Mouse (Mus musculus): ENCODE data around the gene Ttc27. TPM values are rescaled to one million over a fixed set of nuclear protein-coding genes. Genes with fewer than 3 reads are reported as not detected.

Gene Ttc27
- polyA plus RNA-seq, 1 experiment from 2014 or later = 28.0 TPM

DNA sequence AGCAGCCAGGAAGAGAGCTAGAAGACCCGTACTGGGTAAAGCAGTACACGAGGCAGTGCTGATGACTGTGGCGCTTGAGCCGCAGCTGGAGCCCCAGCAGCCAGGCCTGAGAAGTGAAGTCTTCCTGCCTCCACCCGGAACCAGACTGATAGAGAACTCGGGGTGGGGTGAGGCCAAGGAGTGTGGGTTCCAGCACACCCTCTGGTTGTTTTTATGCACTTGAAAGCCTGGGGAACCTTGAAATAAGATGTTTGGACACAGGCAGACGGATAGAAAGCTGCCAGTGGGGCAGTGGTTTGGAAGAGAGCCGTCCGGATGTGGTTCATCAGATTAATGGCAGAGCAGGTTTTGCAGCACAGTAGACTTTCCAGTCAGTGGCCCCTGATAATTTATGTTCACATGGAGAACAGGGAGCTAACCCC, 51.9 kb downstream of the Ttc27 start:
- H3K4me3 ChIP-seq (ENCODE audit: low read depth, low read length) = no peak overlapping the region
- no peak for ATAC-seq (ENCODE audit: insufficient number of reproducible peaks, insufficient read depth, low FRiP score, low read depth)
- no peaks in the 10 kb centered on the region; the same call in none of the 2 replicates for H3K4me1 ChIP-seq (ENCODE audit: control insufficient read depth, insufficient read depth, low read length)
- 56% methylated on average over 9 of the region's 9 CpGs for WGBS
- no peaks in the 10 kb centered on the region for H3K36me3 ChIP-seq (ENCODE audit: control insufficient read depth, insufficient read depth, low read length)
- no peak overlapping the region for H3K4me2 ChIP-seq (replicated peaks; ENCODE audit: low read depth, low read length)
- no peak overlapping the region for H3K9ac ChIP-seq (replicated peaks; ENCODE audit: low read depth, low read length)
- no peaks in the 10 kb centered on the region for H3K9me3 ChIP-seq (ENCODE audit: control insufficient read depth, low read depth, low read length)
- H3K27ac ChIP-seq (ENCODE audit: low read length) = no peak overlapping the region
- no peaks in the 10 kb centered on the region for H3K27me3 ChIP-seq (ENCODE audit: control insufficient read depth, insufficient read depth, low read length)

GRCm38 (mm10) chr17:74772364-74772763, 54.8 kb downstream of the Ttc27 start:
- Histone ChIP-seq H3K9ac (replicated peaks; ENCODE audit: low read depth, low read length) (no peak overlapping the region), H3K4me2 (replicated peaks; ENCODE audit: low read depth, low read length) (no peak overlapping the region), H3K4me3 (ENCODE audit: low read depth, low read length) (no peak overlapping the region), H3K27ac (ENCODE audit: low read length) (no peak overlapping the region), H3K4me1 (ENCODE audit: control insufficient read depth, insufficient read depth, low read length) (no peaks in the 10 kb centered on the region; the same call in none of the 2 replicates), H3K36me3 (ENCODE audit: control insufficient read depth, insufficient read depth, low read length) (no peaks in the 10 kb centered on the region), H3K27me3 (ENCODE audit: control insufficient read depth, insufficient read depth, low read length) (no peaks in the 10 kb centered on the region), H3K9me3 (ENCODE audit: control insufficient read depth, low read depth, low read length) (no peaks in the 10 kb centered on the region)
- no peak for ATAC-seq (ENCODE audit: insufficient number of reproducible peaks, insufficient read depth, low FRiP score, low read depth)
- 94% methylated on average over 4 of the region's 4 CpGs for WGBS

DNA sequence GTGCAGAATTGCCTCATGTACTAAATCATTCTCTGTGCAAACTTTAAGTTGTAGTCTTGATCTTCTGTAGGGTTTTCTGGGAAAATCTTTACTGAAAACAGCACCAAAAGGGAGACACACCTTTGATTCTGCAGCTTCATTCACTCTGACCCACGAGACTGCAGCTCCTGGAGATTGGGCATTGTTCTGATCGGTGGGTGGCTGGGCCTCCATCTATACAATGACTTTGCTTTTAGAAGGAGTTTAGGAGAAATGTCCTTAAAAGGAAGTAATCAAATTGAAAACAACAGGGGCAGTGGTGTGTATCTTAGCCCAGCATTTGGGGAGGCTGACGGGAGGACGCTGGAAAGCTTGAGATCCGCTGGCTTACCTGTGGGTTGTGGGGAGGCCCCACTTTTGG, 56.0 kb downstream of the Ttc27 start:
- no peak for ATAC-seq (ENCODE audit: insufficient number of reproducible peaks, insufficient read depth, low FRiP score, low read depth)
- WGBS = 78% methylated on average over 5 of the region's 5 CpGs
- H3K27ac ChIP-seq (ENCODE audit: low read length) = no peak overlapping the region

DNA sequence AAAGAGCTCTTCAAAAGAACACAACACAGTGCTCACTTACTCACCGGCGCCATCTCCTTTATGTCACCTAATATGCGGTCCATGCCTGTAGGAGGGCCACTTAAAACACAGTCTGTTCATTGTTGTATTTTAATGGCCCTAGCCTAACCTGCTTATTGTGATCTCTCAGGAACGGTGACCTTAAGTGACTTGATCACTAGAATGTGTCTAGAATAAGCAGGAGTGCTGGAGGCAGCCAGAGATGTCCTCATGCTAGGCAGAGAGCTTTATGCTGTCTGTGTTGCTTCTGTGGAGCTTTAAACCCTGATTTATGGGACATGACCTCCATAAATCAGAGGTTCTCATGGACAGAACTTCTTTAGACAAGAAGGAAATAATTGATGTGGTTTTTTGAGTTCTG, 62.6 kb downstream of the Ttc27 start:
- Histone ChIP-seq H3K36me3 (ENCODE audit: control insufficient read depth, insufficient read depth, low read length) (no peaks in the 10 kb centered on the region), H3K9ac (replicated peaks; ENCODE audit: low read depth, low read length) (no peak overlapping the region), H3K4me2 (replicated peaks; ENCODE audit: low read depth, low read length) (no peak overlapping the region), H3K4me3 (ENCODE audit: low read depth, low read length) (no peak overlapping the region), H3K27me3 (ENCODE audit: control insufficient read depth, insufficient read depth, low read length) (no peaks in the 10 kb centered on the region), H3K27ac (ENCODE audit: low read length) (no peak overlapping the region), H3K4me1 (ENCODE audit: control insufficient read depth, insufficient read depth, low read length) (no peaks in the 10 kb centered on the region), H3K9me3 (ENCODE audit: control insufficient read depth, low read depth, low read length) (no peaks in the 10 kb centered on the region)
- no peak for ATAC-seq (ENCODE audit: insufficient number of reproducible peaks, insufficient read depth, low FRiP score, low read depth)
- 75% methylated on average over 4 of the region's 4 CpGs for WGBS

More for the DNA sequence above, 56.0 kb downstream of the Ttc27 start:
- H3K4me2 ChIP-seq (replicated peaks; ENCODE audit: low read depth, low read length) = no peak overlapping the region
- H3K9me3 ChIP-seq (ENCODE audit: control insufficient read depth, low read depth, low read length) = no peaks in the 10 kb centered on the region
- no peaks in the 10 kb centered on the region for H3K27me3 ChIP-seq (ENCODE audit: control insufficient read depth, insufficient read depth, low read length)
- no peak overlapping the region for H3K9ac ChIP-seq (replicated peaks; ENCODE audit: low read depth, low read length)
- H3K4me3 ChIP-seq (ENCODE audit: low read depth, low read length) = no peak overlapping the region
- H3K36me3 ChIP-seq (ENCODE audit: control insufficient read depth, insufficient read depth, low read length) = no peaks in the 10 kb centered on the region
- H3K4me1 ChIP-seq (ENCODE audit: control insufficient read depth, insufficient read depth, low read length) = no peaks in the 10 kb centered on the region; the same call in none of the 2 replicates

DNA sequence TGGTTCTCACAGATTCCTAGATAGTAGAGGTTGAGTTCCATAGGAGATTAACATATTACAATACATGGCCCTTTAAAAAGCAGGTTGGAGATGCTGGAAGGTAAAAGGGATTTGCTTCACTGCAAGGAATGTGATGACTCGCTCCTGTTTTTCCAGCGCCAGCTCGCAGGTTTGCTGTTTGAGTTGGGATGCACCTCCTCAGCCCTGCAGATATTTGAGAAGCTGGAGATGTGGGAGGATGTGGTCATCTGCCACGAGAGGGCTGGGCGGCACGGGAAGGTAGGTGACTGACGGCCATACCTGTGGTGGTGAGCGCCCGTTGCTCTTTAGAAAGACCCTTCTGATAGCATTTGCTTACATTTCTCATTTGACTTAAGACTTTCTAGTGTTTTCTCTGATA, 63.1 kb downstream of the Ttc27 start:
- WGBS = 64% methylated on average over 9 of the region's 9 CpGs
- ATAC-seq (ENCODE audit: insufficient number of reproducible peaks, insufficient read depth, low FRiP score, low read depth) = no peak

GRCm38 (mm10) chr17:74781911-74782310, 64.4 kb downstream of the Ttc27 start:
- Histone ChIP-seq H3K36me3 (ENCODE audit: control insufficient read depth, insufficient read depth, low read length) (no peaks in the 10 kb centered on the region), H3K9ac (replicated peaks; ENCODE audit: low read depth, low read length) (no peak overlapping the region), H3K27ac (ENCODE audit: low read length) (no peak overlapping the region), H3K4me2 (replicated peaks; ENCODE audit: low read depth, low read length) (no peak overlapping the region), H3K27me3 (ENCODE audit: control insufficient read depth, insufficient read depth, low read length) (no peaks in the 10 kb centered on the region), H3K4me3 (ENCODE audit: low read depth, low read length) (no peak overlapping the region), H3K9me3 (ENCODE audit: control insufficient read depth, low read depth, low read length) (no peaks in the 10 kb centered on the region), H3K4me1 (ENCODE audit: control insufficient read depth, insufficient read depth, low read length) (no peaks in the 10 kb centered on the region)
- ATAC-seq (ENCODE audit: insufficient number of reproducible peaks, insufficient read depth, low FRiP score, low read depth) = no peak

More for the DNA sequence above, 63.1 kb downstream of the Ttc27 start:
- Histone ChIP-seq H3K27me3 (ENCODE audit: control insufficient read depth, insufficient read depth, low read length) (no peaks in the 10 kb centered on the region), H3K4me2 (replicated peaks; ENCODE audit: low read depth, low read length) (no peak overlapping the region), H3K27ac (ENCODE audit: low read length) (no peak overlapping the region), H3K9ac (replicated peaks; ENCODE audit: low read depth, low read length) (no peak overlapping the region), H3K4me1 (ENCODE audit: control insufficient read depth, insufficient read depth, low read length) (no peaks in the 10 kb centered on the region), H3K4me3 (ENCODE audit: low read depth, low read length) (no peak overlapping the region), H3K9me3 (ENCODE audit: control insufficient read depth, low read depth, low read length) (no peaks in the 10 kb centered on the region), H3K36me3 (ENCODE audit: control insufficient read depth, insufficient read depth, low read length) (no peaks in the 10 kb centered on the region)

DNA sequence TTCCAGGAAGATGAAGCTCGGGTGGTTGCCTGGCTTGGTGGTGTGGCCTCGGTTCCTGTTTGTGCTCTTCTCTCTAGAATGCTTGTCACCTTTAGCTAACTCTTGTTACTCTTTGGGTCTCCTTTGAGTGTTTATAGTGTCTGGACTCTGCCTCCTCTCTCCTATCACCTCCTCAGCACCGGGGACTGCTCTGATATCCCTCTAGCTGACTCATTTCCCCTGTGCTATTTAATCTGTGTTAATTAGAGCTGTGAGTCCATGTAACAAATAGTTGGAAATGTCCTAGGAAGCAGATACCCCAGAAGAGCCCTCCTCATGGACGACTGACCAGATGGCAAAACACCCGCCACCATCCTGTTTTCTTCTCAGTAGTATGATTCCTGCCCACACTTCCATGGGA, 68.1 kb downstream of the Ttc27 start:
- Histone ChIP-seq H3K27ac (ENCODE audit: low read length) (no peak overlapping the region), H3K9me3 (ENCODE audit: control insufficient read depth, low read depth, low read length) (no peaks in the 10 kb centered on the region), H3K4me1 (ENCODE audit: control insufficient read depth, insufficient read depth, low read length) (no peaks in the 10 kb centered on the region), H3K4me2 (replicated peaks; ENCODE audit: low read depth, low read length) (no peak overlapping the region), H3K27me3 (ENCODE audit: control insufficient read depth, insufficient read depth, low read length) (no peaks in the 10 kb centered on the region), H3K36me3 (ENCODE audit: control insufficient read depth, insufficient read depth, low read length) (no peaks in the 10 kb centered on the region), H3K4me3 (ENCODE audit: low read depth, low read length) (no peak overlapping the region), H3K9ac (replicated peaks; ENCODE audit: low read depth, low read length) (no peak overlapping the region)
- WGBS = 82% methylated on average over 5 of the region's 5 CpGs
- ATAC-seq (ENCODE audit: insufficient number of reproducible peaks, insufficient read depth, low FRiP score, low read depth) = no peak

- no peaks in the 10 kb centered on the region for H3K36me3 ChIP-seq (ENCODE audit: control insufficient read depth, insufficient read depth, low read length)
- ATAC-seq (ENCODE audit: insufficient number of reproducible peaks, insufficient read depth, low FRiP score, low read depth) = no peak
- WGBS = 86% methylated on average over 10 of the region's 10 CpGs
- no peak overlapping the region for H3K9ac ChIP-seq (replicated peaks; ENCODE audit: low read depth, low read length)
- no peak overlapping the region for H3K27ac ChIP-seq (ENCODE audit: low read length)
- H3K4me3 ChIP-seq (ENCODE audit: low read depth, low read length) = no peak overlapping the region
- H3K9me3 ChIP-seq (ENCODE audit: control insufficient read depth, low read depth, low read length) = no peaks in the 10 kb centered on the region
- H3K4me1 ChIP-seq (ENCODE audit: control insufficient read depth, insufficient read depth, low read length) = no peaks in the 10 kb centered on the region
- no peaks in the 10 kb centered on the region for H3K27me3 ChIP-seq (ENCODE audit: control insufficient read depth, insufficient read depth, low read length)
- H3K4me2 ChIP-seq (replicated peaks; ENCODE audit: low read depth, low read length) = no peak overlapping the region
Observed at GRCm38 (mm10) chr17:74786198-74786734, 68.7 kb downstream of the Ttc27 start.

- Histone ChIP-seq H3K4me2 (replicated peaks; ENCODE audit: low read depth, low read length) (no peak overlapping the region), H3K9me3 (ENCODE audit: control insufficient read depth, low read depth, low read length) (no peaks in the 10 kb centered on the region), H3K36me3 (ENCODE audit: control insufficient read depth, insufficient read depth, low read length) (no peaks in the 10 kb centered on the region), H3K4me1 (ENCODE audit: control insufficient read depth, insufficient read depth, low read length) (no peaks in the 10 kb centered on the region), H3K27ac (ENCODE audit: low read length) (no peak overlapping the region), H3K9ac (replicated peaks; ENCODE audit: low read depth, low read length) (no peak overlapping the region), H3K4me3 (ENCODE audit: low read depth, low read length) (no peak overlapping the region), H3K27me3 (ENCODE audit: control insufficient read depth, insufficient read depth, low read length) (no peaks in the 10 kb centered on the region)
- ATAC-seq (ENCODE audit: insufficient number of reproducible peaks, insufficient read depth, low FRiP score, low read depth) = no peak
- 72% methylated on average over 14 of the region's 14 CpGs for WGBS
Observed at GRCm38 (mm10) chr17:74796023-74796699, 78.6 kb downstream of the Ttc27 start.
